Mouse (Mus musculus) adrenal gland, postnatal 36 days (tissue): ENCODE measurements around the gene Tjp3. TPM values are rescaled to one million over a fixed set of nuclear protein-coding genes. Genes with fewer than 3 reads are reported as not detected.

ENCODE experiments used
- DNase-seq, 2 experiments: peaks; one replicate each; pipeline ENCODE4 v3.0.0; 2021; ENCODE audit warnings: mixed read lengths in 1 of 2
- total RNA-seq, 2 experiments: library from RNA; stranded (reverse); gene quantifications; 2 replicates each; pipeline ENCODE4 v1.2.3; 2021

The Tjp3 gene
- total RNA-seq, 2 experiments from 2014 or later, result 0.23 to 0.26 TPM

DNA sequence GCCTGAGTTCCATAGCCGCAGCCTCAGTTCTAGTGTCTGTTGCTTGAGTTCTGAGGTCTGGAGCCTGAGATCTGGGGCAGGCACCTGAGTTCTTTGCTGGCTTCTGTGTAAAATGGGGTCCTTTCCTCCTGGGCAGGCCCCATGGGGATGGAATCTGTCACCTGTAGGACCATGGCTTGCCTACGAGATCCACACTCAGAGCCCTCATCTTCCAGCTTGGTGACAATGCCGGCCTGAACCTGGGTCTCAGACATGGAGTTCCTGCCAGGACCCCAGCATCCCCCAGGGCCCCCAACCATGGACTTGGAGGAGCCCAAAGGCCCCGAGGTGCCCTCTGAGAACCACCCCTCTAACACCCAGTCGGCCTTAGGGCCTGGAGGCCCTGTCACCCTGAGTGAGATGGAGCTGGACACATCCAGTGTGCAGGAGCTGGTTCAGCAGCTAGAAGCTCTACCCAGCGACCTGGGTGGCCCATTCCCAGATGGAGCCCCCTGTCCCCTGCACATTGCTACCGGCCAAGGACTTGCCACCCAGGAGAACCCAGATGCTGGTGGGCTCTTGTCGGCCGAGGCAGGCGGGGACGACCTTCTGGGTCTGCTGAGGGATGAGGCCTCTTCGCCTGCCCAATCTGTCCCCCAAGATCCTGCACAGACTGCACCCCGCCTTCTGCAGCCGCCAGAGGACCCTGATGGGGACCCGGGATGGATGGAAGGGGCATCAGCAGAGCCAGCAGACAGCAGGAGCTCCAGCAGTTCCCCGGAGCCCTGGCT is 22.6 kb downstream of the Tjp3 start:
- DNase-seq, result no peak

DNA sequence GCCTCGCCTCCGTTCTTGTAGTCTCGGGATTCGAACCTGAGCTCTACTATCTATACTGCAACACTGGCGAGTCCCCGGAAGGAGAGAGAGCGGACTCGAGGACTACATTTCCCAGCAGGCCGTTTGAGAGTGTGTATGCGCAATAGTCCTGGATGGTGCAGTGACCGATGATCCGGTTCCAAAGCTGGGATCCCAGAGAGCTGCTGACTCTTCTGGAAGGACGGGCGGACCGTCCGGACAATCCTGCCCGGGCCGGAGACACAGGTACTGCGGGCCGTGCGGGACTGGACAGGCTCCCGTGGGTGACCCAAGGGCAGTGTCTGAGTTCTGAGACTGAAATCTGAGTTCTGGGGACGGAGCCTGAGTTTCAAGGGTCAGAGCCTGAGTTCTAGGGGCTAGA is 23.3 kb downstream of the Tjp3 start:
- peak; percentile 87 to 89 for DNase-seq

DNA sequence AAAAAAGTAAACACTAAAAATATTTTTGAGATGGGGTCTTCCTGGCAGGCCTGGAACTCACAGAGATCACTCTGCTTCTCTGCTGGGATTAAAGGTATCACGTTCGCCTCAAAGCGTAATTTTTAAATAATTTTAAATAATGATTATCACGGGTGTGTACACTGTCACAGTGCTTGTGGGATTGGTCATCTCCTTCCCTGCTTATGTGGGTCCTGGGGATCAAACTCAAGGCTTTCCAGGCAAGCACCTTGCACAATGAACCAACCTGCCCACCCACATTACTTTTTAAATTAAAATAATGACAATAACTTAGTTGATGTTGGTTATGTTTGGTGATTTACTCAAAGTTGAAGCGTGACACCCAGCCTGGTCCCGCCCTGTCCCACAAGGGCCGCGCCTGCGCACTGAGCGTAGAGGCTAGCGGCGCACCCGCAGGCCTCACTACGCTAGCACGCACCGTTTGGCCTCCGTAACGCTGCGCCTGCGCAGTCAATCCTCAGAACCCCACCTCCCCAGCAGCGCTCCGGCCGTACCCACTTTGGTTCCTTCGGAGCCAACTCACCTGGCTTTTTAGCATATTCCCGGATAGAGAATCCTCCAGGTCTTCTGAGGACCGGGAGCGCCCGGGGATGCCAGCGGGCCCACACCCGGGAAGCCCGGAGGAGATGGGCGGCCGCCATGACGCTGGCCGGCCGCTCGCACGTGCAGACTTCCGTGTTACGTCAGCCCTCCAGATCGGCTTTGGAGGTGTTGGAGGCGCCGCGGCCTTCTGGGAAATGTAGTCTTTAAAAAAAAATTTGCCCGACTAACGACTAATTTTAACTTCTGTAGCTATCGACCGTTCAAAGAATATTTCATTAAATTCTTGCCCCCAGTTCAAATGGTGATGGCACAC is 24.9 kb downstream of the Tjp3 start, which contains the start of the genes Mrpl54 and Apba3:
Gene Mrpl54 (minus strand): TSS at position 724 of the 895 bp plus-strand sequence.
Gene Apba3 (plus strand): TSS at position 750 of the 895 bp plus-strand sequence.
- DNase-seq, result peak; percentile 98 to 99

DNA sequence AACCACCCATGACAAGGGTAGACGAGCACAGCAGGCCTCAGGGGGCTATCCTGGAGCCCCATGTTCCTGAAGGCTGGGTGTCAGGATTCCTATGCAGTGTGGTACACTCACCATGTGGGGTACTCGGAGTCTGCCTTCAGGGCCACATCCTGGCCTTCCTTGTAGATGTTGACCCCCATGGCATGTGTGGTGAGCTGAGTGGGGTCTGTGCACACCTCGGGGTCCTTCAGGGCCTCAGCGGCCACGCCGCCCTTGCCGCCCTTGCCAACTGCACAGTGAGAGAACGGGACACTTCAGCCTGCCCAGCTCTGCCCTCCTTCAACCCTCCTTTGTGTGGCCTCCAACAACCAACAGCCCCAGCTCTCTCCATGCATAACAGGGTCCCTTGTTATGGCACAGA is 25.8 kb downstream of the Tjp3 start:
- no peak for DNase-seq

DNA sequence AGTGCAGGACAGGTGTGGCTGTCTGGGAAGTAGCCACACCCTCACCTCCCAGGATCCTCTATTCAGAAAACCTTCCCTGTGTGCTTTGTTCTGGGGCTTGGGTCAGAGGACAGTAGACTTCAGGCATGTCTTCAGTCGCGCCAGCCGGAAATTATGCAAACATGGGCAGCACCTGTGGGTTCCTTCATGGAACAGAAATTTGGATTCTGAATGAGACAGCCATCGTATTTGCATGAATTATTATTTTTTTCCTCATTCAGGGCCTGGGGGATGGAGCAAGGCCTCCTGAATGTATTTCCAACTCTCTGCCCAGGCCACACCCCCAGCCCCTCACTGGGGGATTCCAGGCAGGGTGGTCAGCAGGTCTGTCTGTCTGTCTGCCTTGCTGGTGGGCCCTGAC is 30.4 kb downstream of the Tjp3 start:
- DNase-seq, result no peak

DNA sequence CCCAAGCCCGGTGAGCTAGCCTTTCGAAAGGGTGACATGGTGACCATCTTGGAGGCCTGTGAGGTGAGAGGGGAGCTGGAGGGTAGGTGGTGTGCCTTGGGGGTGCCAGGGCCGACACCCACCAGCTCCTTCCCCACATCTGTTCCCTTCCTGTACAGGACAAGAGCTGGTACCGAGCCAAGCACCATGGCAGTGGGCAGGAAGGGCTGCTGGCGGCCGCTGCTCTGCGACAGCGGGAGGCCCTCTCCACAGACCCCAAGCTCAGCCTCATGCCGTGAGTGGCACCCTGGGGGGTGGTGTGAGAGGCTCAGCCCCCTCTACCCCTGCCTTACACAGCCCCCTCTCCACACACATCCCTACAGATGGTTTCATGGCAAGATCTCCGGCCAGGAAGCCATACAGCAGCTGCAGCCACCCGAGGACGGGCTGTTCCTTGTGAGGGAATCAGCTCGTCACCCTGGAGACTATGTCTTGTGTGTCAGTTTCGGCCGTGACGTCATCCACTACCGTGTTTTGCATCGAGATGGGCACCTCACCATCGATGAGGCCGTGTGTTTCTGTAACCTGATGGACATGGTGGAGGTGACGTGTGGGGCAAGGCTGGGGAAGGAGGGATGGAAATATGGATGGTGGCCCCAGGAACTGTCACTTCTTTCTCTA is 32.0 kb downstream of the Tjp3 start:
- no peak for DNase-seq

DNA sequence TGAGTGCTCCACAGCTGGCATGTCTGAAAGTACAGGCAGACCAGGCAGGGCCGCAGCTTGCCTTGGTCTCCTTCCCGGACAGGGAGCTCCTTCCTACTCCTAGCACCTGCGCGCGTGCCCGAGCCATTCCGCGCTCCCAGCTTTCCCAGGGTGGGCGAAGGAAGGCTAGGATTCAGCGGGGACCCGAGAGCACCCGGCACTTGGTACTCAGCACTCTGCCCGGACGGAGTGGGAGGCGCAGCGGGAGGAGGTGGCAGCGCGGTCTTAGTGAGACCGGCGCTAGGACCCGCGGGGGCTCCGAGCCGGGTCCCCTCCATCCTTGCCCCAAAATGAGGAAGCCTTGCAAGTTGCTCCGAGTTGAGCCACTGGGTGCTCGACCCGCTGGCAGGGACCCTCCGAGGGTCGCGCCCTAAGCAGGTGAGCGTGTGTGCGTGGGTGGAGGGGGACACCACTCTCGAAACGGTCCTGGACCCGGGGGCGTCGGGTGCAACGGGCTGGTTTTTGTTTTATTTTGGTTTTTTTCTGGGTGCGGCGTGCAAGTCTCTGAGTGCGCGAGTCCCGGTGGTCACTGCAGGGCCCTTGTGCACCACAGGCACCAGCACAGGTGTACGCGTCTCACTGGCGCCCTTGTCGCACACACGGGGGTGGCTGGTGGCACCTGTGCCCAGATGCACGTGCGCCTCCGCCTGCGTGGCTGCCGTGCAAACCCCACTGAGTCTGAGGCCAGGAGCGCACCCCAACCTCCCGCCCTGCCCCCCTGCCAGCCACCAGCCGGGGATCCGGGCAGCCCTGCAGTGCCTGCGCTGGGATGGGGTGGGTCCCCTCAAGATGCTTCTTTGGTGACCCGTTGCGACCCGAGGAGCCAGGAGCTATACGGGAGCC is 34.0 kb downstream of the Tjp3 start:
- DNase-seq, result no peak

DNA sequence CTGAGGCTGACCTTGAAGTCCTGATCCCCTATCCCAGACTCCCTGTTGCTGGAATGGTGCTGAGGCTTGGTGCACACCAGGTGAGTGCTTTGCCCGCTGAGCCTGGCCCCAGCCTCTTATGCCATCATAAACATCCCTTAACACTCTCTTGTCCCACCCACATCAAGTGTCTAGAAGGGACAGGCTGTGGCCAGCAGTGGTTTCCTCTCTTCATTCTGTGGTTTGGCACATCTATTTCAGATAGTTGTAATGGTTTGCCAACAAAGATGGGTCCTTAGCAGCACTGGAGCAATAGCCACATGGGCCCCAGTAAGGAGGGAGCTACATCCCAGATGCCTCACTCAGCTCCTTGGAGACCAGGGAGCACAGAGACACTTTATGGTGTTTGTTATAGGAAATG is 36.5 kb downstream of the Tjp3 start:
- no peak for DNase-seq

DNA sequence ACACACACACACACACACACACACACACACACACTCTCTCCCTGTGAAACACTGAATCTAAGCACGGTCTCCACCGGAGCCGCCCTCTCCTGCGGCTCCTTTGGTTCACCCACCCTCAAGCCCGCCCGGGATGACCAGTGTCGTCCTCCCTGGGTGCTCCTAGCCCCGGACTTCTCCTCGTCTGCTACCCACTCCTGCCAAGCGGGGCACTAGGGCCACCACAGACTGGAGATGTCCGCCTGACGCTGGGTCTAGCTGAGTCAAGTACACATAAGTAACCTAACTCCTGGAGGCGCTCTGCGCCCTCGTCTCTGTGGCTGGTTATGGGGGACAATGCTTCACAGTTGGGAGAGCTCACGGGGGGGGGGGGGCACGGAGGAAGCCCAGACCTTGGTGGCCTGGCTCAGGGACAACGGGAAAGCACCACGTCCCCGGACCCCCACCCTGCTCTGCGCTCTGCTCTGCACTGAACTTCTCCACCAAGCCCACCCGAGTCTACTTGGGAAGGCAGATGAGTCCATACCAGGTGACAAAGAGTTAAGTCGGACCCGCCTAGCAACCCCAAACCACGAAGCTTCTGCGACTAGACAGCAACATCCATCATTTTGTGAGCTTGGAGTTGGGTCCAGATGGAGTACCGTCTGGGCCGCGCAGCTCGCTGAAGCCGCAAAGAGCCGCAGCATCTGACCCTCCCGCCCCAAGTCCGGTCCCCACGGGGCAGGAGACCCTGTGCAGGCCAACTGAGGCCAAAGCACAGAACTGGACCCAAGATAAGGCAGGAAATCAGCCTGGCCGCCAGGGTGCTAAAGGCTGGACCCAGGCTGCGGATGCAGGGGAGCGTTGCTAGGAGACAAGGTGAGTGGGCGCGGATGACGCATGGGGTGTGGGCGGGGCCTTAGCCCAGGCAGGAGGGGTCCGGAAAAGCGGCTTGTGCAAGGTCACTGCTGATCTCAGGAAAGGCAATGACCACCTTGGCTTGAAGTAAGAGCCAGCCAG is 38.7 kb downstream of the Tjp3 start, which contains the start of gene Matk:
Gene Matk (plus strand): TSS at position 512 of the 996 bp plus-strand sequence.
- DNase-seq, result peak; percentile 61 to 66

DNA sequence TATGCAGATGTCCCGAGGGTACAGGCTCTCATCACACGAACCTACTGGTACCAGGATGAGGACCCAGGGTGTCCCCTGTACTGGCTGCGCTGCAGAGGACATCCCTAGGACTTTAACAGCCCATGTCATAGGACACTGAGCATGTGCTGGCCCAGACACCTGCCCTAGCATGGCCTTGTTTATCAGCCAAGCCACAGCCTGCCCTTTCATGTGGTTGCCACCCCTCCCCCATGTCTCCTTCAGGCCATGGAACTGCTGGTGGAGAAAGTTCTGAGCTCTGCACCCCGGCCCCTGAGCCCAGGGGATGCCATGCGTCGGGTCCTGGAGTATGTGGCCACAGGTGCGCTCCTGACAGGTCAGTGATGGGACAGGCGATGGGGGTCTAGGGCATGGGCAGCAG is 41.9 kb downstream of the Tjp3 start:
- DNase-seq, result no peak

DNA sequence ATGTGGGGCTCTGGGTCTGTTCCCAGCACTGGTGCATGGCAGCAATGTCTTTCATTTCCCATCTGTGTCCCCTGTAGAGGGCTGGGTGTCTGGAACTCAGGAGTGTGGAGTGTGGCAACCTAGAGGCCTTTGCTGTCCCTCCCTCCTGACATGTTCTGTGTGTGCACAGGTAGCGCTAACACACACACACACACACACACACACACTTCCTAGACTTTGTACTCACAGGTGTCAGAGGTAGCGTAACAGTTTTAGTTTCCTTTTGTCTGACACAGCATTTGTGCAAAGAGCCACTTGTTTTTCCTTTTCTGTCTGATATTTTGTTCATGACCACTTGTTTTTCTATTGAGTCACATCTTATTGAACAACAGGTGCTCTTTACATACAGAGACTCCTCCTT is 43.6 kb downstream of the Tjp3 start:
- no peak for DNase-seq

DNA sequence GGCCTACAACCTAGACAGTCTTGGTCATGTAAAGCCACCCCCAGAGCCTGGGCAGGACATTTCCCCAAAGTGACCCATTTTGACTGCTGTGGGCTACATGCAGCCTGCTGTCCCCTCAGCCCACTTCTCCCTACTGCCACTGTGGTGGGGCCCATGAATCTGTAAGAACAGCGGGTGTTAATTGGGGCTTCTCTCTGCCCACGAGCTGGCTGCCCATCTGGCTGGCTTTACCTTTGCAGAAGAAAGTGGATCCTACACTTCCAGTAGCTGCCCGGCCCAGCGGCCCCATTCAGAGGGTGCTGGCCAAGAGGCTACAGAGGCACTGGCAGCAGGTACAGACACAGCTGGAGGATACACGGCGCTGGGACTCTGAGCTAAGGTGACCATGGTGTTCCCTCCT is 46.2 kb downstream of the Tjp3 start:
- DNase-seq, result no peak

DNA sequence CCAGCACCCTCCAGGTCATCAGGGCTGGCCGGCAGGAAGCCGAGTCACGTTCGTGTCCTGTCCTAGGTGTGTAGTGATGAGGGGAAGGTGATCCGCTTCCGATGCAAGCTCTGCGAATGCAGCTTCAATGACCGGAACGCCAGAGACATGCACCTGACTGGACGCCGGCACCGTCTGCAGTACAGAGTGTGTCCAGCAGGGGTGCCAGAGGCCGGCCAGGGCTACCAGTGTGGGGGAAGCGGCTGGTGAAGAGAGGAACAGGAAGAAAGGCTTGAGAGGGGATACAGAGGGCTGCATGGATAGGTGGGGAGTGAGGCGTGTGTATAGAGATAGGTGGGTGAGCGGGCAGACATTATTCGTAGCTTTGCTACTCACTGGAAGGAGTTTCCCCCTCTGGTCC is 46.8 kb downstream of the Tjp3 start:
- DNase-seq, result peak; percentile 81 to 87

DNA sequence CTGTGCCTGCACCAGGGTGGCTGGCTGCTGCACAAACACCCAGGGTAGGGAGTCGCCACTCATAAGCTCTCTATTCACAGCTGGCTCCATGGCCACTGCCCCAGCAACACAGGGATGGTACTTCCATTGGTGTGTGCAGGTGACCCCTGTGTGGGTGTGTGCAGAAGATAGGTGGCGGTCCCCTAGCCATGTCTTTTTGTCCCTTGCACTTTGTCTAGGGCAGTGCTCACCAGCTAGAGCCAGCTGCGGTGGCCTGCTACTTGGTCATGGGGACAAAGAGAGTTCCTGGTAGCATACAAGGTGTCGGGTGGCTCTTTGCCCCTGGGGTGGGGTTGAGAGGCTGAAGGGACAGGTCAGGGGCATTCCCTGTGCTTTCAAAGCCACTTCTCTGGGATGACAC is 47.2 kb downstream of the Tjp3 start:
- DNase-seq, result no peak

DNA sequence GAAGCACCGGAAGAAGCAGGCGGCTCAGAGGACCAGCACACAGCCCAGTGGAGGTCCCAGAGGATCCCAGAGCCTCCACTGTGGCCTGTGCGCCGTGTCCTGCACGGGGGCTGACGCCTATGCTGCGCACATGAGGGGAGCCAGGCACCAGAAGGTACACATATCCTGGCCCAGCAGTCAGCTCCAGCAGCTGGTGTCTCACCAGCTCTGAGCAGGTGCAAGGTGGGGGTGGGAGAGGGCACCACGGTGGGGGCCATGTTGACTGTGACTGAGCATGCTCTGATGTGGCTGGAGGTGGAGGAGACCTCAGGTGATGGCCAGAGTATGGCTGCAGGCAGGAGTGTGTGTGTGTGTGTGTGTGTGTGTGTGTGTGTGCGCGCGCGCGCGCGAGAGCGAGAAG is 49.4 kb downstream of the Tjp3 start:
- DNase-seq, result no peak

DNA sequence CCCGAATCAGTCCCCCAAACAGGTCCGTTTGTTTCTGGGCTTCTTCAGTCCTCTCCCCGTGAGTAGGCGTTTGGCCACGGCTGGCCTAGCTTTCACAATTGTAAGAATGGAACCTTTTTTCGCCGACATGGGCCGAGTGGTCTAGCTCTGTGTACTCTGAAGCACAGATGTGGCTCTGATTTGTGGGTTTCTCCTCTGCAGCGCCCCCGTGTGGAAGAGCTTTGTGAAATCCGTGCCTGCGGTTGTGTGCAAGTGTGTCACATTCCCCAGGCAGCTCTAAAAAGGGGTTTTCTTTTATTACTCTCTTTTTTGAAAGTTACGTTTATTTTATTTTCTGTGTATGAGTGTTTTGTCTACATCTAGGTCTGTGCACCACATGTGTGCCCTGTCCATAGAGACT is 50.5 kb downstream of the Tjp3 start:
- peak; percentile 59 to 72 for DNase-seq

DNA sequence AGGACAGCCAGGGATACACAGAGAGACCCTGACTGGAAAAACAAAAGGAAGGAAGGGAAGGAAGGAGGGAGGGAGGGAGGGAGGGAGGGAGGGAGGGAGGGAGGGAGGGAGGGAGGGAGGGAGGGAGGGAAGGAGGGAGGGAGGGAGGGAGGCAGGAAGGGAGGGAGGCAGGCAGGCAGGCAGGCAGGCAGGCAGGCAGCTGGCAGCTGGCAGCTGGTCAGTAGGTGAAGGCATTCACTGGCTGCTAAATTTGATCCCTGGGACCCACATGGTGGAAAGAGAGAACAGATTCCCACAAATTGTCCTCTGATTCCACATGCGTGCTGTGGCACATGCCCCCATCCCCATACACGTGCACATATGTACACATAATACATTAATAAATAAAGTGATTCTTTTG is 52.8 kb downstream of the Tjp3 start:
- DNase-seq, result no peak

DNA sequence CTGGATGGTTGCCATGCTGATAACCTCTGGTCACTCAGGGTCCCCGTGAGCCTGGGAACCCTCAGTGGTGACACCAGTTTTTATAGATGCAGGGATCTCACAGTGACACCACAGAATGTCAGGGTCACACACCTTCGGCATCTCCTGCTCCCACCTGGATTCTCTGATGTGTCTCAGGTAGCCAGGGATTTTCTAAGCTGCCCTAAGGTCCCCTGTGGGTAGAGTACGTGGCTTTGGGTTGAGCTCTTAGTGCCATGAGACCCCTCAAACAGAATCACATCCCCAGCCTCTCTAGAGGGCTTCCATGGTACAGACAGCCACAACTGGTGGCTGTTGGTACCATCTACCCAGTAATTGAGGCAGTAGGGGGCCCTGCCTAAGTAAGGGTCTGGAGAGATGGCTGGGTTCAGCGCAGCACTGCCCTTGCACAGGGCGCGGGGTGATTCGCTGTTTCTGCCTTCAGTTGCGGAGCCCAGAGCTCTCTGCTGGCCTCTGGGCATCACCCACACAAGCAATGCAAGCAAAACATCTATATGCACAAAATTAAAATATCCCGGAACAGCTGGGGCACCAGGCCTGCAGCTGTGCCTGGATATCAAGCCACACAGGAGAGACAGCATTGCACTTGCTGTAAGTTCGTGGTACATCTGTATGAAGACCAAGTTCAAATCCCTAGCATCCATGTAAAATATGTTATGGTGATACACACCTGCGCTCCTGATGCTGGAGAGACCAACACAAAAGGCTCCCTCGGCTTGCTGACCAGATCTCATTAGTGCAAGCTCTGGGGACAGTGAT is 54.7 kb downstream of the Tjp3 start:
- DNase-seq, result no peak

DNA sequence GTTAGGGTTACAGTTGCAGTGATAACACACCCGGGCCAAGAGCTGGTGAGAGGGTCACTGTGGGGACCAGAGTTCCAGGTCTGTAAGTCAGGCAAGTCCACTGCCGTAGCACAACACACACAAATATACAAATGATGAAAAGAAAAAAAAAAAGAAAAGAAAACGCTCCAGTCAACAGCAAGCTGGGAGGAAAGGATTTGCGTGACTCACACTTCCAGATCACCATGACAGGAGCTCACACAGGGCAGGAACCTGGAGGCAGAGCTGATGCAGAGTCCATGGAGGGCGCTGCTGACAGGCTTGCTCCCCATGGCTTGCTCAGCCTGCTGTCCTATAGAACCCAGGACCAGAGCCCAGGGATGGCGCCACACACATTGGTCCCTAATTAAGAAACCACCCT is 57.2 kb downstream of the Tjp3 start:
- peak in 1 of 2 experiments; percentile 30 for DNase-seq
